Mouse (Mus musculus) heart, postnatal 0 days (tissue): ENCODE data around the gene Arhgap15.

Experiments used
- CTCF ChIP-seq: IDR thresholded peaks from 2 replicates; pipeline ENCODE4 v1.5.1; 2016; ENCODE audit warnings: antibody characterized with exemption, control low read depth, low read depth
- EP300 ChIP-seq: IDR thresholded peaks from 2 replicates; pipeline ENCODE4 v1.6.1; 2016; ENCODE audit warnings: antibody characterized with exemption, low read depth

DNA sequence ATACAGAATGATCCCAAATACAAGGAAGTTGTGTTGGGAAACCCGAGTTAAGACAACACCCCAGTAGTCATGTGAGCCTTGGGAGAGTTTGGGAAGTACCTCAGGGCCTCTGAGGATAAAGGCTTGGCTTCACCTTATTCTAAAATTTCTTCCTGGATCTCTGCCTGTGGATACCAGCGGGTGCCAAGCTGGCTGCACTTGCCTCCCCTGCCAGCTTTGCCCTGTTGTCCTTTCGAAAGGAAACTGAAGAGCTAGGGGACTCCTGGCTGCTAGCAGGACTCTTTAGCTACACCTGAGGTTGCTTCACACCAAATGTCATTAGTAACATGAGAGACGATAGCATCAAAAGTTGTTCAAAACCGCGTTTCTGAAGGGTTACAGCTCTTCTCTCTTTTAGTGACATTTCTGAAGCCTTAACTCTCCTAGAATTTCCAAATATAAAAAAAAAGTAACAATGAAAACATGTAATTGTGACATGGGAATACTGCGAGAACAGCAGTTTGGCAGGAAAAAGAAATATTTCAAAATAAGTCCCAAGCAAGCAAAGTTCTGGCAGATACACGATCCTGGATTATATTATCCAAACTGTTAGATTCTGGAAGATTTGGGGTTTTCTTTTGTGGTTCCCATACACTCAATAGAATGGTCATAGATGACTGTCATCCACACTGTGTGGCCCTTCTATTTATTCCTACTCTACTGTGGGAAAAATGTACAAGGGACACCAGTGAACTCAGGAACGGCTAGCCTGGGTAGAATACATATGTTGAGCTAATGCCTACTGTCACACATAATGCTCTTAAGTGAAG, 364.6 kb downstream of the Arhgap15 start:
- TF ChIP-seq EP300 = no peak
- no peak for TF ChIP-seq CTCF
